Mouse (Mus musculus) kidney, postnatal 0 days (tissue): ENCODE results near the gene Gpd2. TPM values are rescaled to one million over a fixed set of nuclear protein-coding genes. Genes with fewer than 3 reads are reported as not detected.

Source experiments
- ATAC-seq: fragments of 200-750 bp; cut with Nextera tagmentation; replicated peaks from 2 replicates; pipeline ENCODE4 v1.8.0; 2017; ENCODE audit warnings: low read depth, moderate number of reproducible peaks, moderate TSS enrichment, moderate library complexity; ENCODE audit not compliant: low FRiP score
- DNase-seq: peaks from one replicate; pipeline ENCODE4 v3.0.0-alpha.2; 2016; ENCODE audit warnings: low spot score
- H3K27ac ChIP-seq: fragments of 300-500 bp; sonication (generic); 2 replicates; pipeline ENCODE4 v1.5.1; 2014; ENCODE audit warnings: mild to moderate bottlenecking
- H3K27me3 ChIP-seq: fragments of 300-500 bp; sonication (generic); 2 replicates; pipeline ENCODE4 v1.6.1; 2014; ENCODE audit warnings: low read length, mixed read lengths; ENCODE audit not compliant: insufficient read depth
- H3K36me3 ChIP-seq: fragments of 300-500 bp; sonication (generic); 2 replicates; pipeline ENCODE4 v1.6.1; 2014; ENCODE audit warnings: low read length, mixed read lengths; ENCODE audit not compliant: insufficient read depth
- H3K4me1 ChIP-seq: fragments of 300-500 bp; sonication (generic); replicated peaks from 2 replicates; pipeline ENCODE4 v1.6.1; 2014; ENCODE audit warnings: antibody characterized with exemption, low read length, mixed read lengths; ENCODE audit not compliant: insufficient read depth
- H3K4me2 ChIP-seq: fragments of 300-500 bp; sonication (generic); 2 replicates; pipeline ENCODE4 v1.6.1; 2014; ENCODE audit warnings: mild to moderate bottlenecking, low read length, moderate library complexity, mixed read lengths
- H3K4me3 ChIP-seq: fragments of 300-500 bp; sonication (generic); replicated peaks from 2 replicates; pipeline ENCODE4 v1.5.1; 2014; ENCODE audit warnings: low read depth, low read length
- H3K9ac ChIP-seq: fragments of 300-500 bp; sonication (generic); 2 replicates; pipeline ENCODE4 v1.6.1; 2014; ENCODE audit warnings: low read depth, low read length
- H3K9me3 ChIP-seq: fragments of 300-500 bp; sonication (generic); replicated peaks from 2 replicates; pipeline ENCODE4 v1.6.1; 2016; ENCODE audit warnings: low read length, inconsistent platforms, mixed read lengths
- CTCF ChIP-seq: IDR thresholded peaks from 2 replicates; pipeline ENCODE4 v1.5.1; 2016; ENCODE audit warnings: antibody characterized with exemption, low read depth, mild to moderate bottlenecking, moderate library complexity
- WGBS: fragments of 180-500 bp; shearing (Covaris S2); extraction: QIAGEN DNeasy Blood & Tissue Kit; methylation state at CpG from one replicate; pipeline ENCODE4 v1.1.7; 2014; 5-methylcytosine and 5-hydroxymethylcytosine counted together
- polyA plus RNA-seq: library from polyadenylated mRNA; unstranded; fragments of >200 nt; fragmentation: Nextera tagmentation; extraction: Ambion mirVana; gene quantifications from 2 replicates; pipeline ENCODE4 v1.2.1, GENCODE M21; 2015

Gpd2 gene
- polyA plus RNA-seq, 1 experiment from 2014 or later = 11.9 TPM

DNA sequence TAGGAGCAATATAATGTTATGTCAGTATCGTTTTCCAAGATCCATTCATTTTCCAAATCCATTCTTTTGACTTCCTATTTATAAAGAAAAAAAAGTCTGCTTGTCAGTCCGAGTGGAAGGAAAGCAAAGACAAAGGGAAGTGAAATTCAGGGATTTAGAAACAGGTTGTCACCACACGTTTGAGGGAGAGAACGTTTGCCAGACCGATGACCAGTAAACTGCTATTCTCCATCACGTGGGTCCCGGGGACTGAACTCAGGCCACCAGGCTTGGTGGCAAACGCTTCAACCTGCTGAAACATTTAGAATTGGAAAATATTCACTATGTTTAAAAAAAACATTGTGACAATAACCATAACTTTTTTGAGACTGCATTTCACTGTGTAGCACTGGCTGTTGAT is 93.8 kb downstream of the Gpd2 start:
- Histone ChIP-seq H3K4me1 (no peaks in the 10 kb centered on the region), H3K27me3 (no peaks in the 10 kb centered on the region), H3K4me3 (no peak overlapping the region), H3K9ac (no peak overlapping the region), H3K36me3 (no peaks in the 10 kb centered on the region), H3K4me2 (no peak overlapping the region), H3K27ac (no peak overlapping the region), H3K9me3 (no peaks in the 10 kb centered on the region)
- 82% methylated on average over 8 of the region's 8 CpGs for WGBS
- TF ChIP-seq CTCF = no peak
- DNase-seq = no peak
- ATAC-seq = no peak

- WGBS = 87% methylated on average over 6 of the region's 6 CpGs
- no peaks in the 10 kb centered on the region for H3K9me3 ChIP-seq
- no peak overlapping the region for H3K4me3 ChIP-seq
- no peaks in the 10 kb centered on the region for H3K4me1 ChIP-seq
- ATAC-seq = no peak
- TF ChIP-seq CTCF = no peak
- no peak overlapping the region for H3K27ac ChIP-seq
- no peak overlapping the region for H3K4me2 ChIP-seq
- no peak for DNase-seq
- no peaks in the 10 kb centered on the region for H3K27me3 ChIP-seq
- H3K36me3 ChIP-seq = no peaks in the 10 kb centered on the region
- no peak overlapping the region for H3K9ac ChIP-seq
Measured at GRCm38 (mm10) chr2:57333481-57333880, 96.0 kb downstream of the Gpd2 start.

GRCm38 (mm10) chr2:57335397-57335796 is 98.0 kb downstream of the Gpd2 start:
- no peak overlapping the region for H3K4me3 ChIP-seq
- H3K27ac ChIP-seq = no peak overlapping the region
- no peaks in the 10 kb centered on the region for H3K36me3 ChIP-seq
- no peak overlapping the region for H3K9ac ChIP-seq
- H3K9me3 ChIP-seq = no peaks in the 10 kb centered on the region
- WGBS = 92% methylated on average over 15 of the region's 15 CpGs
- no peaks in the 10 kb centered on the region for H3K4me1 ChIP-seq
- H3K27me3 ChIP-seq = no peaks in the 10 kb centered on the region
- no peak for DNase-seq
- no peak for ATAC-seq
- H3K4me2 ChIP-seq = no peak overlapping the region
- TF ChIP-seq CTCF = no peak

- 97% methylated on average over 16 of the region's 16 CpGs for WGBS
- Histone ChIP-seq H3K27me3 (no peaks in the 10 kb centered on the region), H3K4me3 (no peak overlapping the region), H3K36me3 (no peaks in the 10 kb centered on the region), H3K4me1 (no peaks in the 10 kb centered on the region), H3K9me3 (no peaks in the 10 kb centered on the region), H3K9ac (no peak overlapping the region), H3K4me2 (no peak overlapping the region), H3K27ac (no peak overlapping the region)
- ATAC-seq (no peak), DNase-seq (no peak)
- no peak for TF ChIP-seq CTCF
Measured at GRCm38 (mm10) chr2:57338779-57339178, 101.3 kb downstream of the Gpd2 start.

GRCm38 (mm10) chr2:57342910-57343309 is 105.5 kb downstream of the Gpd2 start:
- Histone ChIP-seq H3K4me2 (no peak overlapping the region), H3K4me1 (no peaks in the 10 kb centered on the region), H3K9me3 (no peaks in the 10 kb centered on the region), H3K4me3 (no peak overlapping the region), H3K9ac (no peak overlapping the region), H3K36me3 (no peaks in the 10 kb centered on the region), H3K27me3 (no peaks in the 10 kb centered on the region), H3K27ac (no peak overlapping the region)
- no peak for DNase-seq
- WGBS = 7% methylated on average over 1 of the region's 1 CpGs
- no peak for TF ChIP-seq CTCF
- no peak for ATAC-seq

GRCm38 (mm10) chr2:57350615-57351014 is 113.2 kb downstream of the Gpd2 start:
- no peak for TF ChIP-seq CTCF
- no peak overlapping the region for H3K9ac ChIP-seq
- no peaks in the 10 kb centered on the region for H3K9me3 ChIP-seq
- DNase-seq (peak; percentile 11), ATAC-seq (no peak)
- H3K4me3 ChIP-seq = no peak overlapping the region
- no peaks in the 10 kb centered on the region for H3K27me3 ChIP-seq
- no peaks in the 10 kb centered on the region for H3K4me1 ChIP-seq
- H3K27ac ChIP-seq = no peak overlapping the region
- no peak overlapping the region for H3K4me2 ChIP-seq
- H3K36me3 ChIP-seq = no peaks in the 10 kb centered on the region
- WGBS = 37% methylated on average over 9 of the region's 9 CpGs

DNA sequence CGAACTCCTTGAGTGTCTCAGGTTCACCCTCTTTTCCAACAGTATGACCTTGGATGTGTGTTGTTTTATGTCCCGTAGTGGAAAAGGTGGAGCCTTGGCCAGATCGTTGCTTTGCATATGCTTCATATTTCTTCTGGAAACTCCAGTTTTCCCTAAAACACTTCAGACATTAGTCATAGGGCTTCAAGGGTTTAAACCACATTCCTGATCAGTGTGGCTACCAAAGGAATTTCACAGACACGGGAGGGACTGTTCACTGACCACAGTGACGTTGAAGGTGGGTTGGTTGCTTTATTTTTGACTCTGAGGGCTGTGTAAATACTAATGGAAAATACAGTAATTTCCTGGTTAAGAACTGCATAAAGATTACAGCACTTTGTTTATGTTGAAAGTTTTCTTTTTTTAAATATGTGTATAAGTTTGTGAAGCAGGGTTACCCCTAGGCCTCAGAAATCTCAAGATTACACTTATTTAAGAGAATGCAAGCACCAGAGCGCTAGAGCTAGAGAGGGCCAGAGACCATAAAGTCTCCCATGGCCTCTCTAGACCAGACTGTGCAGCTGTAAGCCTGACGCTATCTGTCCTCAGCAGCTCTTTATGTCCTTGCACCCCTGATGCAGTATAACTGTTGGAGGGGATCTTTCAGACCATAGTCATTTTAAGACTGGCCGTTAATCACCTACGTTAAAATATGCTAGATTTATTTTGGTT is 116.4 kb downstream of the Gpd2 start:
- Histone ChIP-seq H3K9me3 (no peaks in the 10 kb centered on the region), H3K4me3 (no peak overlapping the region), H3K9ac (no peak overlapping the region), H3K27ac (no peak overlapping the region), H3K36me3 (no peaks in the 10 kb centered on the region), H3K4me1 (no peaks in the 10 kb centered on the region), H3K4me2 (no peak overlapping the region), H3K27me3 (no peaks in the 10 kb centered on the region)
- WGBS = 66% methylated on average over 9 of the region's 9 CpGs
- DNase-seq (no peak), ATAC-seq (no peak)
- no peak for TF ChIP-seq CTCF
